Mouse (Mus musculus) stomach, postnatal 0 days (tissue): ENCODE results near the gene Dpysl5. TPM values are rescaled to one million over a fixed set of nuclear protein-coding genes. Genes with fewer than 3 reads are reported as not detected.

Source experiments
- ATAC-seq: fragments of 200-750 bp; cut with Nextera tagmentation; 2 replicates; pipeline ENCODE4 v1.8.0; 2017; ENCODE audit not compliant: low FRiP score, low TSS enrichment
- DNase-seq: peaks from one replicate; pipeline ENCODE4 v3.0.0-alpha.2; 2016; ENCODE audit warnings: low spot score
- H3K27ac ChIP-seq: fragments of 300-500 bp; sonication (generic); replicated peaks from 2 replicates; pipeline ENCODE4 v1.5.1; 2014; ENCODE audit warnings: mild to moderate bottlenecking, control low read depth
- H3K27me3 ChIP-seq: fragments of 300-500 bp; sonication (generic); 2 replicates; pipeline ENCODE4 v1.6.1; 2014; ENCODE audit warnings: low read length; ENCODE audit not compliant: control insufficient read depth, insufficient read depth
- H3K36me3 ChIP-seq: fragments of 300-500 bp; sonication (generic); 2 replicates; pipeline ENCODE4 v1.6.1; 2014; ENCODE audit warnings: low read length, mixed read lengths; ENCODE audit not compliant: control insufficient read depth, insufficient read depth
- H3K4me1 ChIP-seq: fragments of 300-500 bp; sonication (generic); replicated peaks from 2 replicates; pipeline ENCODE4 v1.6.1; 2014; ENCODE audit warnings: antibody characterized with exemption; ENCODE audit not compliant: control insufficient read depth, insufficient read depth
- H3K4me2 ChIP-seq: fragments of 300-500 bp; sonication (generic); replicated peaks from 2 replicates; pipeline ENCODE4 v1.6.1; 2014; ENCODE audit warnings: low read depth, mild to moderate bottlenecking, control low read depth, moderate library complexity
- H3K4me3 ChIP-seq: fragments of 300-500 bp; sonication (generic); 2 replicates; pipeline ENCODE4 v1.5.1; 2014; ENCODE audit warnings: low read depth, low read length, control low read depth
- H3K9ac ChIP-seq: fragments of 300-500 bp; sonication (generic); 2 replicates; pipeline ENCODE4 v1.6.1; 2014; ENCODE audit warnings: mild to moderate bottlenecking, low read length, control low read depth, mixed read lengths
- H3K9me3 ChIP-seq: fragments of 300-500 bp; sonication (generic); 2 replicates; pipeline ENCODE4 v1.6.1; 2016; ENCODE audit warnings: low read length; ENCODE audit not compliant: control insufficient read depth
- CTCF ChIP-seq: IDR thresholded peaks from 2 replicates; pipeline ENCODE4 v1.5.1; 2016; ENCODE audit warnings: antibody characterized with exemption, low read depth, mild to moderate bottlenecking, moderate library complexity
- EP300 ChIP-seq: optimal IDR thresholded peaks from 2 replicates; pipeline ENCODE3; 2016; ENCODE audit warnings: antibody characterized with exemption
- WGBS: fragments of 180-500 bp; shearing (Covaris S2); extraction: QIAGEN DNeasy Blood & Tissue Kit; methylation state at CpG from one replicate; pipeline ENCODE4 v1.1.7; 2014; 5-methylcytosine and 5-hydroxymethylcytosine counted together
- polyA plus RNA-seq: library from polyadenylated mRNA; unstranded; fragments of >200 nt; fragmentation: Nextera tagmentation; extraction: Ambion mirVana; gene quantifications from 2 replicates; pipeline ENCODE4 v1.2.1, GENCODE M21; 2015

Gene Dpysl5
- polyA plus RNA-seq, 1 experiment from 2014 or later: 1.7 TPM

DNA sequence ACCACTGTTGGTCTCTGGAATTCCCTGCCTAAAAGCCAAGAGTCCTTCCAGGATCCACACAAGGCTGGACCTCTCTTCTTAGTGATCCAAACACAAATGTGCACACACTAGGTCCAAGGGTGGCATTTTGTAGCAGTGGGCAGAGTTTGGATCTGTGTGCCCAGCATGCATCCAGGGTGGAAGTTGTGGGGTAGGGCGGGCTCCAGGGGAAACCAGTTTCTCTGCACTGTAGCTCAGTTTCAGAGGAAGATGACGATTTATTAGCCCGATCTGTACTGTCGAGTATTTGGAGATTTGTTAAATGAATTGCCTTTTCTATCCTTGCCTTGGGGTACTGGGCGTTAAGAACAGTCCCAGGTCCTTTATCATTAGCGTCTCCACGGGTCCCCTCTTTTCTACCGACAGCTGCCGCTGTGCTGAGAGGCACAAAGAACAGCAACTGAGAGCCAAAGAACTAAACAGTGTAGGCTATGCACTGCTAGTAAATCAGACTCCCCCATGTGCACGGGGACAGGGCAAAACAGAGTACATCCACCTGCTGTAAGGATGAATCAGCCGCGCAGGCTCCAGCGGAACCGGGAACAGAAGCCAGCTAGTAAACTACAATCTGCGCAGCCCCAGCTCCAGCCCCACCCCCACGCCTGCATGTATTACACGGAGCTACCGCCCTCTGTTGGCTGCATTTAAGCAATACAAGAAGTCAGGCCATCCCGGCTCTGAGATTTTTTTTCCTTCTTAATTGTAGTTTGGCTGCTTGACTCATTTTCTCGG lies 63.4 kb downstream of the Dpysl5 start:
- 9% methylated on average over 20 of the region's 20 CpGs for WGBS
- H3K27ac ChIP-seq: no peak overlapping the region
- 0 out of 2 replicates have a peak overlapping the region, but pooled peaks have one; percentile 12 for H3K4me3 ChIP-seq
- no peak for TF ChIP-seq EP300
- peak; percentile 96 for TF ChIP-seq CTCF
- no peaks in the 10 kb centered on the region for H3K4me1 ChIP-seq
- DNase-seq (peak; percentile 92), ATAC-seq (peak; percentile 84)
- peak overlapping the region; percentile 45 for H3K4me2 ChIP-seq
- no peaks in the 10 kb centered on the region for H3K27me3 ChIP-seq
- no peaks in the 10 kb centered on the region for H3K36me3 ChIP-seq
- H3K9me3 ChIP-seq: no peaks in the 10 kb centered on the region
- no peak overlapping the region for H3K9ac ChIP-seq

DNA sequence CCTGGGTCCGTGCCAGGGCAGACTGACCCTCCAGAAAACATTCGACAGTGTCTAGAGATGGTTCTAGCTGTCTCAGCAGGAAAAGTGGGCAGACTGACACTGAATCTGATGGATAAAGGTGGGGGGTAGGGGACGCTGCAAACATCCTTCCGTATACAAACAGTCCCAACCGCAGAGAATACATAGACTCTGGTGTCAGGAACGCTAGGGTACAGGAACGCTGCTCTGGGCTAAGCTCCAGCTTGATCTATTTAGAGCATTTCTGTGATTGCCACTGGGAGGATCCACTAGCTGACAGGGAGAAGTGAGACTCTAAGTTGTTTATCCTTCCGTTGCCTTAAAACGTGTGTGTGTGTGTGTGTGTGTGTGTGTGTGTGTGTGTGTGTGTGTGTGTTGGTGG lies 69.3 kb downstream of the Dpysl5 start:
- no peaks in the 10 kb centered on the region for H3K36me3 ChIP-seq
- DNase-seq (no peak), ATAC-seq (0 out of 2 replicates have a peak, but pooled peaks have one; percentile 25)
- no peak for TF ChIP-seq CTCF
- no peak for TF ChIP-seq EP300
- no peaks in the 10 kb centered on the region for H3K9me3 ChIP-seq
- H3K4me1 ChIP-seq: no peaks in the 10 kb centered on the region
- H3K4me2 ChIP-seq: no peak overlapping the region
- H3K4me3 ChIP-seq: no peak overlapping the region
- no peak overlapping the region for H3K27ac ChIP-seq
- WGBS: 56% methylated on average over 9 of the region's 9 CpGs
- H3K9ac ChIP-seq: no peak overlapping the region
- no peaks in the 10 kb centered on the region for H3K27me3 ChIP-seq

DNA sequence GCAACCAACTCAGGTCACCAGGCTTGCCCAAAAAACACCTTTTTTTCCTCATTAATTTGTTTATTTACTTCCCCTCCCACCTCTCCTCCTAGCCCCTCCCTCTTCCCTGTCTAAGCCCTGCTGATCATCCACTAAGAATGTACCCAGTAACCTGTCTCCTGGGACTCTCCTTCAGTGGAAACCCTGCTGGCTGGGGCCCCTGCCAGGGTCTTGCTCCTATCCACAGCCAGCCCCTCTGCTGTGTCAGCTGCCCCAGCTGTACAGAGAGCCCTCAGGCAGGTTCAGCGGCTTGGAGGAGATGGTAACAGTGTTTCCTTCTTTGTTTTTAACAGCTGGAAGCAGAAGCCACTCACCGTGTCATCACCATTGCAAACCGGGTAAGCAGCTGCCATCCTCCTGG lies 69.8 kb downstream of the Dpysl5 start:
- no peaks in the 10 kb centered on the region for H3K27me3 ChIP-seq
- no peak for DNase-seq
- no peak for ATAC-seq
- H3K9ac ChIP-seq: no peak overlapping the region
- no peaks in the 10 kb centered on the region for H3K4me1 ChIP-seq
- no peak overlapping the region for H3K4me3 ChIP-seq
- no peak overlapping the region for H3K4me2 ChIP-seq
- no peak overlapping the region for H3K27ac ChIP-seq
- H3K36me3 ChIP-seq: no peaks in the 10 kb centered on the region
- no peak for TF ChIP-seq EP300
- no peak for TF ChIP-seq CTCF
- no peaks in the 10 kb centered on the region for H3K9me3 ChIP-seq
- WGBS: 81% methylated on average over 3 of the region's 3 CpGs

DNA sequence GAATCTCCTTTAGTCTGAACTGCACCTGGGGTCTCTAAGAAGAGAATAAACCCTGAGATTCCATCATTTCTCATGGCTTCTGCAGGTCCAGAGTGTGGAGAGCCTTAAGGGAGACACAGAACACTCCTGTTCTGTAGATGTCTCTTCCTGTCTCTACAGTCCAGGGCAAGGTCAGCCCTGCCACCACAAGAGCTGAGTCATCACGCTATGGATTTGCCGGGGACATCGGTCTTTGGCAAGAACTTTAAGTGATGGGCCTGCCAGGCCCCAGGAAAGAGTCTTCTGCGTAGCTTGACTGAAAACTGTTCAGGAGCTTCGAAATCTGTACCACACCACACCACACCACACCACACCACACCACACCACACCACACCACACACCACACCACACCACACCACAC lies 76.0 kb downstream of the Dpysl5 start:
- no peaks in the 10 kb centered on the region for H3K4me1 ChIP-seq
- DNase-seq: no peak
- H3K4me3 ChIP-seq: no peak overlapping the region
- no peaks in the 10 kb centered on the region for H3K36me3 ChIP-seq
- no peak for ATAC-seq
- no peak overlapping the region for H3K27ac ChIP-seq
- 89% methylated on average over 5 of the region's 5 CpGs for WGBS
- H3K9ac ChIP-seq: no peak overlapping the region
- TF ChIP-seq CTCF (no peak), EP300 (no peak)
- no peaks in the 10 kb centered on the region for H3K27me3 ChIP-seq
- no peaks in the 10 kb centered on the region for H3K9me3 ChIP-seq
- no peak overlapping the region for H3K4me2 ChIP-seq

DNA sequence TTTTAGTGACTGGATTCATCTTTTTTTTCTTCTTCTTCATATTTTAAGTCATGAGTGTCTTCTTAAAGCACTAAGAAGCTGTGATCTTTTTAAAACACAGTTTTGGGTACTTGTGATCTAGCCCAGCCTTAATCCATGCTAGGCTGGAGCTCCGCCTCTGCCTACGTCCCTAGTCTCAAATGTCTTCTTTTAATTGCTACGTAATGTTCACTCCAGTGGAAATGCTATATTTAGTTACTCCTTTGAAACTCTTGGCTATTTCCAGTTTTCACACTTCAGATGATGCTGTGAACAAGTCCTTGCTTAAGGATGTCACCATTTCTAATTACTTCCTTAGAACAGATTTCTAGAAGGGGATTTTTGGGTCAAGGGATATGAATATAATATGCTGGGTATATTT lies 78.7 kb downstream of the Dpysl5 start:
- DNase-seq: no peak
- 81% methylated on average over 3 of the region's 3 CpGs for WGBS
- H3K9ac ChIP-seq: no peak overlapping the region
- no peak overlapping the region for H3K4me2 ChIP-seq
- TF ChIP-seq CTCF: no peak
- H3K9me3 ChIP-seq: no peaks in the 10 kb centered on the region
- no peak overlapping the region for H3K4me3 ChIP-seq
- H3K27ac ChIP-seq: no peak overlapping the region
- no peaks in the 10 kb centered on the region for H3K4me1 ChIP-seq
- no peaks in the 10 kb centered on the region for H3K27me3 ChIP-seq
- no peaks in the 10 kb centered on the region for H3K36me3 ChIP-seq
- ATAC-seq: no peak

DNA sequence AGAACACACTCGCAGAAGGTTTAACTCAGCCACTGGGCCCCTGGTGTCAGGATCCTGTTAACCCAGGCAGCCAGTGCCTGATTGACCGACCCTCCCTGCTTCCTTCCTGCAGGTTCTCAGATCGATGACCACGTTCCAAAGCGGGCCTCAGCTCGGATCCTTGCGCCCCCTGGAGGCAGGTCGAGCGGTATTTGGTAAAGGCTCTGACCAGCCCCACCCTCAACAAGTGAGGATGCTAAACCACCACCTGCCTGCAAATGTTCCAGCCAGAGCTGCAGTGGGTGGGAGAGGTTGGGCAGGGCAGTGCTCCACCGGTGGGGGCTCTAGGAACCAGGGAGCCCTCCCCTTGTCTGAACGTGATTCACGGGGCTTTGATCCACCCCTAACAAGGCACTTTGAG lies 84.8 kb downstream of the Dpysl5 start:
- 17% methylated on average over 12 of the region's 12 CpGs for WGBS
- H3K4me3 ChIP-seq: no peak overlapping the region
- H3K27ac ChIP-seq: no peak overlapping the region
- no peaks in the 10 kb centered on the region for H3K9me3 ChIP-seq
- H3K36me3 ChIP-seq: no peaks in the 10 kb centered on the region
- peak; percentile 76 for ATAC-seq
- peak; percentile 89 for TF ChIP-seq CTCF
- no peak for TF ChIP-seq EP300
- peak; percentile 85 for DNase-seq
- H3K9ac ChIP-seq: no peak overlapping the region
- no peaks in the 10 kb centered on the region for H3K27me3 ChIP-seq
- H3K4me1 ChIP-seq: no peaks in the 10 kb centered on the region
- H3K4me2 ChIP-seq: no peak overlapping the region
